Mouse (Mus musculus): ENCODE data around the gene B430306N03Rik.

GRCm38 (mm10) chr17:48362346-48362745, 46.4 kb downstream of the B430306N03Rik start:
- TF ChIP-seq CTCF (IDR thresholded peaks at IDR 0.05; ENCODE audit: low read depth): no peak
- no peak for TF ChIP-seq EP300 (IDR thresholded peaks at IDR 0.05; ENCODE audit: low read depth)

Measured in heart, postnatal 0 days (tissue).